Mouse (Mus musculus): ENCODE results near the gene Gm28035. TPM values are rescaled to one million over a fixed set of nuclear protein-coding genes. Genes with fewer than 3 reads are reported as not detected.
A peak's percentile ranks its signal among the peaks of the same experiment; 100 is the strongest.

Gm28035 gene
- polyA plus RNA-seq, 1 experiment from 2014 or later, result 0.55 TPM

GRCm38 (mm10) chr2:30269241-30269990, 29.0 kb downstream of the Gm28035 start:
- peak overlapping the region; percentile 52 to 68 for H3K27ac ChIP-seq (replicated peaks in 1 of 2; ENCODE audit: control insufficient read depth in 1 of 2, insufficient read depth in 1 of 2, low read depth in 2 of 2, low read length in 2 of 2)
- H3K9me3 ChIP-seq (ENCODE audit: control insufficient read depth, low read length), result no peaks in the 10 kb centered on the region
- H3K4me2 ChIP-seq (ENCODE audit: low read length), result no peak overlapping the region
- H3K4me1 ChIP-seq (ENCODE audit: control insufficient read depth in 2 of 2, insufficient read depth in 2 of 2, low read length in 2 of 2), result peaks cover 31 to 38% of the 10 kb centered on the region in 2 experiments
- no peak for ATAC-seq (ENCODE audit: insufficient number of reproducible peaks, insufficient read depth, low FRiP score, low read depth)
- WGBS, result 81% methylated on average over 17 of the region's 17 CpGs
- H3K27me3 ChIP-seq (ENCODE audit: control insufficient read depth, insufficient read depth, low read length), result no peaks in the 10 kb centered on the region
- H3K4me3 ChIP-seq (ENCODE audit: control insufficient read depth in 1 of 2, insufficient read depth in 1 of 2, low read depth in 1 of 2, low read length in 2 of 2), result no peak overlapping the region
- H3K36me3 ChIP-seq (ENCODE audit: control insufficient read depth, insufficient read depth, low read length), result peaks cover 5% of the 10 kb centered on the region; the same call in 1 of the 2 replicates
- H3K9ac ChIP-seq (ENCODE audit: low read length), result 0 out of 2 replicates have a peak overlapping the region, but pooled peaks have one; percentile 1

- Histone ChIP-seq H3K9me3 (ENCODE audit: control insufficient read depth, low read length) (no peaks in the 10 kb centered on the region), H3K36me3 (ENCODE audit: control insufficient read depth, insufficient read depth, low read length) (peaks cover 4% of the 10 kb centered on the region; the same call in 1 of the 2 replicates), H3K27me3 (ENCODE audit: control insufficient read depth, insufficient read depth, low read length) (no peaks in the 10 kb centered on the region), H3K4me1 (ENCODE audit: control insufficient read depth in 2 of 2, insufficient read depth in 2 of 2, low read length in 2 of 2) (peaks cover 25 to 31% of the 10 kb centered on the region in 2 experiments), H3K9ac (ENCODE audit: low read length) (0 out of 2 replicates have a peak overlapping the region, but pooled peaks have one; percentile 1), H3K4me3 (ENCODE audit: control insufficient read depth in 1 of 2, insufficient read depth in 1 of 2, low read depth in 1 of 2, low read length in 2 of 2) (no peak overlapping the region), H3K27ac (replicated peaks in 1 of 2; ENCODE audit: control insufficient read depth in 1 of 2, insufficient read depth in 1 of 2, low read depth in 2 of 2, low read length in 2 of 2) (peak overlapping the region; percentile 52 to 68; a peak in 3 of 4 replicates), H3K4me2 (ENCODE audit: low read length) (no peak overlapping the region)
- peak; percentile 62 for ATAC-seq (ENCODE audit: insufficient number of reproducible peaks, insufficient read depth, low FRiP score, low read depth)
- 20% methylated on average over 1 of the region's 1 CpGs for WGBS
These were observed 29.8 kb downstream of the Gm28035 start for GRCm38 (mm10) chr2:30270134-30270533.

- Histone ChIP-seq H3K27ac (replicated peaks in 1 of 2; ENCODE audit: control insufficient read depth in 1 of 2, insufficient read depth in 1 of 2, low read depth in 2 of 2, low read length in 2 of 2) (no peak within 1 kb of the TSS), H3K9ac (ENCODE audit: low read length) (no peak within 1 kb of the TSS), H3K4me2 (ENCODE audit: low read length) (no peak within 1 kb of the TSS), H3K27me3 (ENCODE audit: control insufficient read depth, insufficient read depth, low read length) (no peaks in the 10 kb centered on the region), H3K4me3 (ENCODE audit: control insufficient read depth in 1 of 2, insufficient read depth in 1 of 2, low read depth in 1 of 2, low read length in 2 of 2) (no peak within 1 kb of the TSS), H3K36me3 (ENCODE audit: control insufficient read depth, insufficient read depth, low read length) (peaks cover 10% of the 10 kb centered on the region), H3K9me3 (ENCODE audit: control insufficient read depth, low read length) (no peaks in the 10 kb centered on the region), H3K4me1 (ENCODE audit: control insufficient read depth in 2 of 2, insufficient read depth in 2 of 2, low read length in 2 of 2) (peaks cover 7 to 9% of the 10 kb centered on the region in 2 experiments)
- ATAC-seq (ENCODE audit: insufficient number of reproducible peaks, insufficient read depth, low FRiP score, low read depth), result no peak
- WGBS, result 92% methylated on average over 11 of the region's 11 CpGs
These were observed 40.4 kb downstream of the Gm28035 start, which contains the start of gene Gm28038 for GRCm38 (mm10) chr2:30280743-30281142. Gene Gm28038, plus strand, starts transcription at chr2:30281043.

GRCm38 (mm10) chr2:30281651-30282050, 41.3 kb downstream of the Gm28035 start:
- H3K4me1 ChIP-seq (ENCODE audit: control insufficient read depth in 2 of 2, insufficient read depth in 2 of 2, low read length in 2 of 2), result peaks cover 7 to 9% of the 10 kb centered on the region in 2 experiments
- ATAC-seq (ENCODE audit: insufficient number of reproducible peaks, insufficient read depth, low FRiP score, low read depth), result no peak
- no peak overlapping the region for H3K27ac ChIP-seq (replicated peaks in 1 of 2; ENCODE audit: control insufficient read depth in 1 of 2, insufficient read depth in 1 of 2, low read depth in 2 of 2, low read length in 2 of 2)
- H3K27me3 ChIP-seq (ENCODE audit: control insufficient read depth, insufficient read depth, low read length), result no peaks in the 10 kb centered on the region
- no peak overlapping the region for H3K4me3 ChIP-seq (ENCODE audit: control insufficient read depth in 1 of 2, insufficient read depth in 1 of 2, low read depth in 1 of 2, low read length in 2 of 2)
- no peak overlapping the region for H3K9ac ChIP-seq (ENCODE audit: low read length)
- 57% methylated on average over 3 of the region's 3 CpGs for WGBS
- no peaks in the 10 kb centered on the region for H3K9me3 ChIP-seq (ENCODE audit: control insufficient read depth, low read length)
- no peak overlapping the region for H3K4me2 ChIP-seq (ENCODE audit: low read length)
- peaks cover 10% of the 10 kb centered on the region for H3K36me3 ChIP-seq (ENCODE audit: control insufficient read depth, insufficient read depth, low read length)

GRCm38 (mm10) chr2:30283193-30283592, 42.8 kb downstream of the Gm28035 start:
- Histone ChIP-seq H3K27me3 (ENCODE audit: control insufficient read depth, insufficient read depth, low read length) (no peaks in the 10 kb centered on the region), H3K4me3 (ENCODE audit: control insufficient read depth in 1 of 2, insufficient read depth in 1 of 2, low read depth in 1 of 2, low read length in 2 of 2) (no peak overlapping the region), H3K36me3 (ENCODE audit: control insufficient read depth, insufficient read depth, low read length) (peaks cover 7% of the 10 kb centered on the region), H3K4me1 (ENCODE audit: control insufficient read depth in 2 of 2, insufficient read depth in 2 of 2, low read length in 2 of 2) (peaks cover 10 to 17% of the 10 kb centered on the region in 2 experiments), H3K27ac (replicated peaks in 1 of 2; ENCODE audit: control insufficient read depth in 1 of 2, insufficient read depth in 1 of 2, low read depth in 2 of 2, low read length in 2 of 2) (no peak overlapping the region), H3K4me2 (ENCODE audit: low read length) (no peak overlapping the region), H3K9ac (ENCODE audit: low read length) (no peak overlapping the region), H3K9me3 (ENCODE audit: control insufficient read depth, low read length) (no peaks in the 10 kb centered on the region)
- ATAC-seq (ENCODE audit: insufficient number of reproducible peaks, insufficient read depth, low FRiP score, low read depth), result no peak
- 81% methylated on average over 2 of the region's 2 CpGs for WGBS

GRCm38 (mm10) chr2:30285004-30285403, 44.6 kb downstream of the Gm28035 start:
- 97% methylated on average over 5 of the region's 5 CpGs for WGBS
- Histone ChIP-seq H3K9ac (ENCODE audit: low read length) (no peak overlapping the region; the same call in 1 of the 2 replicates), H3K9me3 (ENCODE audit: control insufficient read depth, low read length) (no peaks in the 10 kb centered on the region)

GRCm38 (mm10) chr2:30285416-30286181, 45.2 kb downstream of the Gm28035 start:
- Histone ChIP-seq H3K36me3 (ENCODE audit: control insufficient read depth, insufficient read depth, low read length) (peaks cover 10% of the 10 kb centered on the region), H3K4me2 (ENCODE audit: low read length) (peak overlapping the region; percentile 85), H3K4me1 (ENCODE audit: control insufficient read depth in 2 of 2, insufficient read depth in 2 of 2, low read length in 2 of 2) (peaks cover 10 to 17% of the 10 kb centered on the region in 2 experiments), H3K27ac (replicated peaks in 1 of 2; ENCODE audit: control insufficient read depth in 1 of 2, insufficient read depth in 1 of 2, low read depth in 2 of 2, low read length in 2 of 2) (peak overlapping the region; percentile 36 to 66; a peak in 2 of 4 replicates), H3K9ac (ENCODE audit: low read length) (peak overlapping the region; percentile 96), H3K4me3 (ENCODE audit: control insufficient read depth in 1 of 2, insufficient read depth in 1 of 2, low read depth in 1 of 2, low read length in 2 of 2) (peak overlapping the region; percentile 82 to 86), H3K27me3 (ENCODE audit: control insufficient read depth, insufficient read depth, low read length) (no peaks in the 10 kb centered on the region), H3K9me3 (ENCODE audit: control insufficient read depth, low read length) (no peaks in the 10 kb centered on the region)
- ATAC-seq (ENCODE audit: insufficient number of reproducible peaks, insufficient read depth, low FRiP score, low read depth), result peak; percentile 54
- WGBS, result 13% methylated on average over 38 of the region's 38 CpGs

More at GRCm38 (mm10) chr2:30285004-30285403, 44.6 kb downstream of the Gm28035 start:
- no peak for ATAC-seq (ENCODE audit: insufficient number of reproducible peaks, insufficient read depth, low FRiP score, low read depth)
- H3K27me3 ChIP-seq (ENCODE audit: control insufficient read depth, insufficient read depth, low read length), result no peaks in the 10 kb centered on the region
- peaks cover 10 to 17% of the 10 kb centered on the region in 2 experiments for H3K4me1 ChIP-seq (ENCODE audit: control insufficient read depth in 2 of 2, insufficient read depth in 2 of 2, low read length in 2 of 2)
- peak overlapping the region; percentile 82 to 86; a peak in 3 of 4 replicates for H3K4me3 ChIP-seq (ENCODE audit: control insufficient read depth in 1 of 2, insufficient read depth in 1 of 2, low read depth in 1 of 2, low read length in 2 of 2)
- peak overlapping the region; percentile 85 for H3K4me2 ChIP-seq (ENCODE audit: low read length)
- no peak overlapping the region for H3K27ac ChIP-seq (replicated peaks in 1 of 2; ENCODE audit: control insufficient read depth in 1 of 2, insufficient read depth in 1 of 2, low read depth in 2 of 2, low read length in 2 of 2)
- peaks cover 7% of the 10 kb centered on the region for H3K36me3 ChIP-seq (ENCODE audit: control insufficient read depth, insufficient read depth, low read length)

Measured in heart, embryonic 14.5 days (tissue).